10 mouse cellular contexts compared by ENCODE assay signal in genomic region chr12:53448040-53448439, GRCm38 (mm10).
DNase-seq lines count a peak whose midpoint lies in the region; ATAC-seq lines count a peak whose summit lies in the region.
"Had no signal": no experiment of that assay in that cellular context is flagged by ENCODE, and none has a peak within 500 bp of the region (broad histone marks: within the 10 kb centered on the region; RNA-seq: fewer than 3 reads in every experiment).

No protein-coding gene starts in this region.

- 11% methylated on average over 3 of the region's 3 CpGs for whole genome bisulfite sequencing in hindbrain, embryonic 10.5 days
- 25% methylated on average over 3 of the region's 3 CpGs for WGBS in limb, embryonic 10.5 days

- H3K27ac ChIP-seq in hindbrain, embryonic 10.5 days = 0 out of 2 replicates have a peak overlapping the region, but pooled peaks have one; percentile 6
- peak overlapping the region; percentile 16; the same call in 1 of the 2 replicates for H3K27ac ChIP-seq in limb, embryonic 10.5 days
- H3K27ac ChIP-seq: heart, embryonic 13.5 days had no signal

- H3K36me3 ChIP-seq in hindbrain, embryonic 10.5 days = no peaks in the 10 kb centered on the region
- H3K36me3 ChIP-seq in limb, embryonic 10.5 days = no peaks in the 10 kb centered on the region
- H3K36me3 ChIP-seq: heart, embryonic 13.5 days had no signal

- H3K9me3 ChIP-seq in hindbrain, embryonic 10.5 days = no peaks in the 10 kb centered on the region
- no peaks in the 10 kb centered on the region for H3K9me3 ChIP-seq in limb, embryonic 10.5 days (replicated peaks)
- H3K9me3 ChIP-seq: heart, embryonic 13.5 days had no signal

- DNase-seq in right cerebral cortex, postnatal 10 days (ENCODE audit: low spot score in 2 of 2) = peak; percentile 27 to 31
- no peak for DNase-seq in right cerebral cortex, postnatal 25 days
- DNase-seq in hindbrain, embryonic 10.5 days (ENCODE audit: low spot score) = peak; percentile 35
- no peak for DNase-seq in limb, embryonic 10.5 days (ENCODE audit: low spot score)
- no peak for DNase-seq in gastrocnemius, postnatal 14 days
- DNase-seq in yolk sac, embryonic 10.5 days (ENCODE audit: low spot score) = no peak
- DNase-seq in spleen, postnatal 36 days (ENCODE audit: low spot score in 2 of 2) = no peak

- no peaks in the 10 kb centered on the region for H3K27me3 ChIP-seq in hindbrain, embryonic 10.5 days (ENCODE audit: insufficient read depth, poor library complexity, severe bottlenecking)
- H3K27me3 ChIP-seq in limb, embryonic 10.5 days (ENCODE audit: low read depth, poor library complexity, severe bottlenecking) = no peaks in the 10 kb centered on the region
- H3K27me3 ChIP-seq: heart, embryonic 13.5 days had no signal

- intact Hi-C loops in gastrocnemius, postnatal 14 days (cut with DNase I; ENCODE audit: low total_unique reads) = no loop called here

- H3K4me1 ChIP-seq in hindbrain, embryonic 10.5 days (replicated peaks) = peaks cover 37% of the 10 kb centered on the region
- peaks cover 23% of the 10 kb centered on the region; the same call in 1 of the 2 replicates for H3K4me1 ChIP-seq in limb, embryonic 10.5 days

- no peak for ATAC-seq in megakaryocyte, adult 5-6 weeks (ENCODE audit: poor library complexity, severe bottlenecking)
- ATAC-seq: lung, postnatal 0 days had no signal

- no peak overlapping the region for H3K4me3 ChIP-seq in hindbrain, embryonic 10.5 days
- H3K4me3 ChIP-seq in limb, embryonic 10.5 days = no peak overlapping the region
- H3K4me3 ChIP-seq: heart, embryonic 13.5 days had no signal

Comparison
In these comparisons a context has a peak if more than half of its experiments do, and no peak if none do; other contexts are left out.
1. DNase-seq: peak in right cerebral cortex, postnatal 10 days (2 of 2) and hindbrain, embryonic 10.5 days (single experiment); none in right cerebral cortex, postnatal 25 days (single experiment), limb, embryonic 10.5 days (single experiment), gastrocnemius, postnatal 14 days (single experiment), yolk sac, embryonic 10.5 days (single experiment) and spleen, postnatal 36 days (0 of 2).